Mouse (Mus musculus) liver, embryonic 16.5 days (tissue): Measurements from ENCODE around the gene Btbd9. TPM values are rescaled to one million over a fixed set of nuclear protein-coding genes. Genes with fewer than 3 reads are reported as not detected.
"Not testable (repeated sequence)": the region's sequence is repeated elsewhere in the genome, so short reads cannot be mapped to it uniquely, and the experiment has no call there.

Source experiments
- ATAC-seq: fragments of 200-750 bp; cut with Nextera tagmentation; 2 replicates; pipeline ENCODE4 v1.8.0; 2017; ENCODE audit warnings: low read depth, mild to moderate bottlenecking, moderate number of reproducible peaks, moderate library complexity
- H3K27ac ChIP-seq: fragments of 300-500 bp; sonication (generic); 2 replicates; pipeline ENCODE4 v1.5.1; 2014; ENCODE audit warnings: mild to moderate bottlenecking, low read length
- H3K27me3 ChIP-seq: fragments of 300-500 bp; sonication (generic); 2 replicates; pipeline ENCODE4 v1.6.1; 2014; ENCODE audit warnings: low read depth, low read length, mixed read lengths; ENCODE audit not compliant: control insufficient read depth, insufficient read depth
- H3K36me3 ChIP-seq: fragments of 300-500 bp; sonication (generic); 2 replicates; pipeline ENCODE4 v1.6.1; 2014; ENCODE audit warnings: mild to moderate bottlenecking; ENCODE audit not compliant: control insufficient read depth, insufficient read depth
- H3K4me1 ChIP-seq: fragments of 300-500 bp; sonication (generic); 2 replicates; pipeline ENCODE4 v1.6.1; 2014; ENCODE audit warnings: low read depth, low read length, mixed read lengths; ENCODE audit not compliant: control insufficient read depth
- H3K4me2 ChIP-seq: fragments of 300-500 bp; sonication (generic); 2 replicates; pipeline ENCODE4 v1.6.1; 2014; ENCODE audit warnings: low read depth, low read length, mixed read lengths
- H3K4me3 ChIP-seq: fragments of 300-500 bp; sonication (generic); 2 replicates; pipeline ENCODE4 v1.5.1; 2014; ENCODE audit warnings: low read depth, mild to moderate bottlenecking, low read length
- H3K9ac ChIP-seq: fragments of 300-500 bp; sonication (generic); 2 replicates; pipeline ENCODE4 v1.6.1; 2014; ENCODE audit warnings: low read depth, low read length
- H3K9me3 ChIP-seq: fragments of 300-500 bp; sonication (generic); replicated peaks from 2 replicates; pipeline ENCODE4 v1.6.1; 2016; ENCODE audit warnings: low read length; ENCODE audit not compliant: control insufficient read depth
- WGBS: fragments of 180-500 bp; shearing (Covaris S2); extraction: QIAGEN DNeasy Blood & Tissue Kit; methylation state at CpG from one replicate; pipeline ENCODE4 v1.1.7; 2014; ENCODE audit not compliant: insufficient replicate concordance; 5-methylcytosine and 5-hydroxymethylcytosine counted together
- polyA plus RNA-seq: library from polyadenylated mRNA; unstranded; fragments of >200 nt; fragmentation: Nextera tagmentation; extraction: Ambion mirVana; gene quantifications from 2 replicates; pipeline ENCODE4 v1.2.1, GENCODE M21; 2015

Gene Btbd9
- polyA plus RNA-seq, 1 experiment from 2014 or later: 13.2 TPM

DNA sequence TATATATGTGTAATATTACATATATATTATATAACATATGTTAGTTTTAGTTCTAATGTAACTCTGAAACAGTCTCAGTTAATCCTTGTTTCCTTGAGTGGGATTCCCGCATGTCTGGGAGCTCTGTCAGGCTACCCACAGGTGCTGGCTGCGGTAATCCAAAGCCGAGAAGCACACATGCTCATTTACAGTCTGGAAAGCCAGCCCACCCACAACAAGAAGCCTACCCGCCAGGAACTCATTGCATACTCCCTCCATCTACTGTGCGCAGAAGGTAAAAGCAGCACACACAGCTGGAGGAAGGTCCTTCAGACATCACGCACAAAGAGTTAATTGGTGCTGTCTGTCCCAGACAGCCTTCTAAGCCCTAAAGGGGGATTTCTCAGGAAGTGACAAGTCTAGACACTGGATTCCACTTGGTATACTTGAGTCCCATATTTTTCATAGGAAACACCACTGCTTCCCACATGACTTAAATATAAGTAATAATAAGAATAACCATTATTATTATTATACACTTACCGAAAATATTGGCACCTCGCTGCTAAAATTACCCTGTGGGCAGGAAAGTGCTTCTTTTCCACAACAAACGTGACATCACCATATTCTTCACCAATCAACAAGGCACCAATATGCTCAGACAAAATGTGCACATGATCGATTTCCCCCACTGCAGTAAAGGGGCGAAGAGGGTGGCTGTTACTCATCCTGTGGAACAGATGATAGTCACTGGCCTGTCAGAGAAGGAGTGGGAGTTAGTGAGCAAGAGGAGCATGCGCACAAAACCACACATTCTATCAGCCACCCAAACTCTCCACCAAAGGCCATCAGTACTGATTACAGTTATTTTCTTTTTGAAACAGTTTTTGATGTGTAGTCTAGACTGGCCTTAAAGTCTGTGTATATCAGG is 46.4 kb downstream of the Btbd9 start:
- no peak overlapping the region for H3K4me2 ChIP-seq
- WGBS: 74% methylated on average over 12 of the region's 12 CpGs
- ATAC-seq: no peak

DNA sequence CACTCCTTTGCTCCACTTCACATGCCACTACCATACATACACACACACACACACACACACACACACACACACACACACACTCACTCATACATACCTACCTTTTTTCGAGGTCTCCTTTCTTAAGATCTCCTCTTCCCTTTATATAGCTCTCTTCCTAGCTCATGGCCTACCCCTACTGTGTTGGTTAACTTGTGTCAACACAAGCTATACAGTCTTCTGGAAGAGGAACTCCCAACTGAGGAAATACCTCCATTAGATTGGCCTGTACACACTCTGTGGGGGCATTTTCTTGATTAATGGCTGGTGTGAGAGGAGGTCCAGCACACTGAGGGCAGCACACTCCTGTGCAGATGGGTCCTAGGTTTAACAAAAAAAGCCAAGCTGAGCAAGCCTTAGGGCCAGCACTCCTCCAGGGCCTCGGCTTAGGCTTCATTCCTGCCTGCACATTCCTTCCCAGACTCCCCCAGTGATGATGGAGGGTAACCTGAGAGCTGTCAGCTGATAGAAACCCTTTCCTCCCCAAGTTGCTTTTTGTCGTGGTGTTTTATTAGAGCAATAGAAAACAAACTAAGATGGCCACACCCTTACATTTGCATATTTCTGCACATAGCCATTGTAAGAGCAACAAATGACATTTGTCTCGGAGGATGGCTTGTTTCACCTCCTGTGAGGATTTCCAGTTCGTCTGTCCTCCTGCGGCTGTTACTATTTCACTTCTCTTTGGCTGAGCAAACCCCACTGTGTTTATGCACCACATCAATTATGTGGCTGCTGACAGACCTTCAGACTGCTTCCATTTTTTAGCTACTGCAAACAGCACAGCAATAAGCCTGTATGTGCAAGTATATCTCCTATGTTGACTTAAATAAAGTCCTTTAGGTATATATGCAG is 50.6 kb downstream of the Btbd9 start:
- no peak overlapping the region for H3K9ac ChIP-seq
- no peak for ATAC-seq
- no peak overlapping the region for H3K27ac ChIP-seq
- H3K4me1 ChIP-seq: no peaks in the 10 kb centered on the region
- H3K4me2 ChIP-seq: no peak overlapping the region
- H3K4me3 ChIP-seq: no peak overlapping the region
- no peaks in the 10 kb centered on the region for H3K9me3 ChIP-seq
- WGBS: 42% methylated on average over 6 of the region's 6 CpGs
- no peaks in the 10 kb centered on the region for H3K27me3 ChIP-seq
- H3K36me3 ChIP-seq: no peaks in the 10 kb centered on the region

More for the DNA sequence above, 46.4 kb downstream of the Btbd9 start:
- no peak overlapping the region for H3K27ac ChIP-seq
- no peak overlapping the region for H3K9ac ChIP-seq
- H3K36me3 ChIP-seq: no peaks in the 10 kb centered on the region
- no peaks in the 10 kb centered on the region for H3K4me1 ChIP-seq
- no peak overlapping the region for H3K4me3 ChIP-seq
- H3K27me3 ChIP-seq: no peaks in the 10 kb centered on the region
- H3K9me3 ChIP-seq: no peaks in the 10 kb centered on the region

DNA sequence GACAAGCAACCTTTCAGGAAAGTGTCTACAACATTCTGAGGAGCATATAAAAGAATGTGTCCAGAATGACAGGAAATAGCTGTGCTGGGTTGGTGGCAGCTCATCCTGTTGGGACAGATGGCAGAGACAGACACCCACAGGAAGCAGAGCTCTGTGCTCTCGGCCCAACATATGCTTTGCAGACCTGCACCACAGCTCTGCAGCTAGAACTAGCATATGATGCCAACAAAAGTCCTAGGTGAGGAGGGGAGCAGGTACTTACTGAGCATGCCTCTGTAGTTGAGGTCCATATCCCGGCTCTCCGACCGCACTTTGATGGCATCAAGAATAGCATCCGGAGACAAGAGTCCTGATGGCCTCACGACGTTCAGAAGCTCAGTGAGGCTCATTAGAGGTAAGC is 51.8 kb downstream of the Btbd9 start:
- H3K36me3 ChIP-seq: no peaks in the 10 kb centered on the region
- H3K27me3 ChIP-seq: no peaks in the 10 kb centered on the region
- H3K27ac ChIP-seq: no peak overlapping the region
- H3K9me3 ChIP-seq: no peaks in the 10 kb centered on the region
- no peaks in the 10 kb centered on the region for H3K4me1 ChIP-seq
- WGBS: 45% methylated on average over 7 of the region's 7 CpGs
- ATAC-seq: no peak
- H3K4me2 ChIP-seq: no peak overlapping the region
- H3K9ac ChIP-seq: no peak overlapping the region
- no peak overlapping the region for H3K4me3 ChIP-seq

DNA sequence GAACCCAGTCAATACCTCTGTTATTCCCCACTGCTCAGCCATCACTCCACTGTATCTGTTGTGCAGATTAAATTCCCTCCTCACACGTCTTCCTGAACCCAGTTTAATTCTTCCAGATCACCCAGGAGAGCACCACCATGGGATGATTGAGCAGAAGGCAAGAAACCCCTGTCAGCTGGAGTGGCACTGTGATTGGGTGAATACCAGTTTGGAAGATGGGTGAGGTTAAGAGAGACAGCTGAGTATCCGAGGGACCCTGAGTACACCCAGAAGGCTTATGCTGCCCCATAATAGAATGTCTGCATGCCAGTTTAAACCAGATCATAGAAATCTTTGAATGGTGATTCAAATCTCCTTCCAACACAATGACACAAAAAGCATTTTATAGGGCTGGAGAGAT is 52.5 kb downstream of the Btbd9 start:
- Histone ChIP-seq H3K4me1 (no peaks in the 10 kb centered on the region), H3K9me3 (no peaks in the 10 kb centered on the region), H3K27ac (no peak overlapping the region), H3K4me2 (no peak overlapping the region), H3K27me3 (no peaks in the 10 kb centered on the region), H3K4me3 (no peak overlapping the region), H3K9ac (no peak overlapping the region), H3K36me3 (no peaks in the 10 kb centered on the region)
- 53% methylated on average over 2 of the region's 2 CpGs for WGBS
- ATAC-seq: no peak

DNA sequence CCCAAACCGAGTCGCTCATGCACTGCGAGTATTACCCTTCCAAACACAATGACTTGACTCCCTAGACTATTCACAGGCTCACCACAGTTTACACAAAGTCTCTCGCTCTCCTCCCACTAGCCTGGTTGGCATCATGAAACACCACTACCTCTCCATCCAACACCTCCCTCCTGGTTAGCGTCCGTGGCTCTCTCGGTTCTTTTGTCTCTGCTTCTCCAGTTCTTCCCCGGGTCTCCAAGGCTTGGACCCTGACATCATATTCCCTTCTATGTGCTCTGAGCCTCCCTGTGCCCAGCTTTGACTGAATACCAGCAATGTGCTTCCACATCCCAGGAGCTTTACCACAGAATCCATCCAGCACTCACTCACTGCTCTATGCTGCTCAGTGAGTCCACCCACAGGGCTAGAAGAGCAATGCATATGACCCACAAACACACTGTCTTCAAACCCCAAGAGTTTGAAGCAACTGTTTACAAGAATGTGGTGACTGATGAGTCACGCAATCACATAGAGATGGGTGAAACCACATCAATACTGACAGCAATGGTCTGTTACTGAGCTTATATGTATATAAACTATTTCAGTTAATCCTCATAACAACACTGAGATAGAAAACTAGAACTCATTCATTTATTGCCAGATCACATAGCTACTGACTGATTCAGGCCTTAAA is 53.7 kb downstream of the Btbd9 start:
- Histone ChIP-seq H3K9ac (no peak overlapping the region), H3K36me3 (no peaks in the 10 kb centered on the region), H3K4me3 (no peak overlapping the region), H3K9me3 (no peaks in the 10 kb centered on the region), H3K27ac (no peak overlapping the region), H3K27me3 (no peaks in the 10 kb centered on the region), H3K4me1 (no peaks in the 10 kb centered on the region), H3K4me2 (no peak overlapping the region)
- WGBS: 74% methylated on average over 9 of the region's 9 CpGs
- ATAC-seq: no peak

DNA sequence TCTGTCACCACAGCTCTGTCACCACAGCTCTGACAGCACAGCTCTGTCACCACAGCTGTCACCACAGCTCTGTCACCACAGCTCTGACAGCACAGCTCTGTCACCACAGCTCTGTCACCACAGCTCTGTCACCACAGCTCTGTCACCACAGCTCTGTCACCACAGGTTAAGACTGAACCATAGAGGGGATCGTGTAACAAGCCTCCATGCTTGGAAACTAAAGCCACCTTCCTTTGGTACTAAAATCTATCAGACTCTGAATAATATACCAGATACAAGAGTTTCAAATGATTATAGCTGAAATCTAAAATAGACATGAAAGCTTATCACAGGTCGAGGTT is 57.1 kb downstream of the Btbd9 start:
- not testable (repeated sequence) for H3K27ac ChIP-seq, ATAC-seq, H3K4me2 ChIP-seq, H3K36me3 ChIP-seq, H3K9me3 ChIP-seq, H3K4me3 ChIP-seq, H3K9ac ChIP-seq, H3K4me1 ChIP-seq, H3K27me3 ChIP-seq
- WGBS: 51% methylated on average over 2 of the region's 2 CpGs

DNA sequence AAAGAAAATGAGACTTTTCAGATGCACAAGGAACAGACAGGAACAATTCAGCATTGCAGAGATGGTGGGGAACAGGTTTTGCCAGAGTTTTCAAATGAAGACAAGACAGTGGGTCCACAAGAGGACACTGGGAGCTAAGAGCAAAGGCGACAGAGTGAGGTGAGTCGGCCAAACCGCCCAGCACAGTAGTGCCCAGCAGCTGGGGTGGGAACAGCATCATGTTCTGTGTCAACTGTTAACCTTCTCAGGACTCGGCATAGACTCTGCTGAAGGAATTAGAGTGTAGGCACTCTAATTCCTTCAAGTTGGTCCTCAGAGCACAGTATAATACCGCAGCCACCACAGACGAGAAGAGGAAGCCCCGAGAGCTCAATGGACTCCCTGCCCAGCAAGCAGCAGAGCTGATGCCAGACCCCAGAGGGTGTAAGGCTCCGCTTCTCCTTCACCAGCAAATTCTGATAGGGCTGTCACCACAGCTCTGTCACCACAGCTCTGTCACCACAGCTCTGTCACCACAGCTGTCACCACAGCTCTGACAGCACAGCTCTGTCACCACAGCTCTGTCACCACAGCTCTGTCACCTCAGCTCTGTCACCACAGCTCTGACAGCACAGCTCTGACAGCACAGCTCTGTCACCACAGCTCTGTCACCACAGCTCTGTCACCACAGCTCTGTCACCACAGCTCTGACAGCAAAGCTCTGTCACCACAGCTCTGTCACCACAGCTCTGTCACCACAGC is 57.7 kb downstream of the Btbd9 start:
- no peaks in the 10 kb centered on the region for H3K9me3 ChIP-seq
- 54% methylated on average over 8 of the region's 8 CpGs for WGBS
- no peak overlapping the region for H3K27ac ChIP-seq
- H3K9ac ChIP-seq: no peak overlapping the region
- H3K4me3 ChIP-seq: no peak overlapping the region
- H3K4me2 ChIP-seq: no peak overlapping the region
- no peaks in the 10 kb centered on the region for H3K36me3 ChIP-seq
- ATAC-seq: no peak
- no peaks in the 10 kb centered on the region for H3K4me1 ChIP-seq
- H3K27me3 ChIP-seq: no peaks in the 10 kb centered on the region

DNA sequence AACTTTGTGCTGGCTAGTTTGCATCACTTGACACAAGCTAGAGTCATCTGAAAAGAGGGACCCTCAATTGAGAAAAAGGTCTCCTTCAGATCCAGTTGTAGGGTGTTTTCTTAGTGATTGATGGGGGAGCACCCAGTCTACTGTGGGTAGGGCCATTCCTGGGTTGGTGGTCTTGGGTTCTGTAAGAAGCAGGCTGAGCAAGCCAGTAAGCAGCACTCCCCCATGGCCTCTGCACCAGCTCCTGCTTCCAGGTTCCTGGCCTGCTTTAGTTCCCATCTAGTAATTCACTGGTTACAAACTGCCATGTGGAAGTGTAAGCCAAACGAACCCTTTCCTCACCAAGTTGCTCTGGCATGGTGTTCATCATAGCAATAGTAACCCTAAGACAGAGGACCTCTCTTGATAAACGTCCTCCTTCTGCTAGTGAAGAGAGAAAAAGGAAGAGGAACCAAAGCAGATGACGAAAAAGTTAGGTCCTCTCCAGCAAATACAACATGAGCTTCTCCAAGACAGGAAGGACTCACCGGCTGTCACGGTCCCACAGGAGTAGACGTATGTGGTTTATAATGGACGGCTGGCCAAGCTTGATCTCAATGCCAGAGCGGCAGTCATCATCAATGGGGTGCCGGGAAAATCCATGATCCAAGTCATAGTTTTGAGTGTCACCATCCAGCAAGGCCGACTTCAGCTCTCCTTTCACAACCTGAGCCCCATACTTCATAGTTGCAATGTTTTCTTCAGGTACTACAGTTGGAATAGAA is 59.5 kb downstream of the Btbd9 start:
- H3K9ac ChIP-seq: no peak overlapping the region
- no peaks in the 10 kb centered on the region for H3K27me3 ChIP-seq
- no peak for ATAC-seq
- no peak overlapping the region for H3K4me3 ChIP-seq
- no peaks in the 10 kb centered on the region for H3K4me1 ChIP-seq
- H3K27ac ChIP-seq: no peak overlapping the region
- H3K36me3 ChIP-seq: no peaks in the 10 kb centered on the region
- H3K9me3 ChIP-seq: no peaks in the 10 kb centered on the region
- H3K4me2 ChIP-seq: no peak overlapping the region
- 61% methylated on average over 10 of the region's 10 CpGs for WGBS
